Mouse (Mus musculus) left cerebral cortex, postnatal 25 days (tissue): ENCODE data around the gene Znfx1. TPM values are rescaled to one million over a fixed set of nuclear protein-coding genes. Genes with fewer than 3 reads are reported as not detected.
A peak's percentile ranks its signal among the peaks of the same experiment; 100 is the strongest.

Experiments
- DNase-seq, 2 experiments: peaks; one replicate each; pipeline ENCODE4 v3.0.0; 2022; ENCODE audit warnings: low spot score in 2 of 2, mixed read lengths in 1 of 2
- intact Hi-C: fragments of 180-260 bp; cut with DNase I; formaldehyde crosslinking; loops from one replicate; pipeline ENCODE4 v1.15.1; 2025
- total RNA-seq, 2 experiments: library from RNA; stranded (reverse); gene quantifications; 2 replicates each; pipeline ENCODE4 v1.2.3; 2021

The Znfx1 gene
- total RNA-seq = 10 to 100 TPM; 63.5 to 70.3 TPM

- peak; percentile 97 for DNase-seq
- intact Hi-C loops = loop anchor here (5.0 kb wide), 1 partner anchor 359 kb away; the partner anchor contains the start of gene Slc9a8
These were observed at the start of gene Znfx1 for GRCm38 (mm10) chr2:167062965-167063880. Znfx1 (minus strand) TSS chr2:167063015.

- intact Hi-C loops = loop anchor here (1.0 to 2.0 kb wide), 2 partner anchors 77 to 107 kb away; no protein-coding TSS in a partner anchor
- no peak for DNase-seq
These were observed 49.4 kb upstream of the Znfx1 start for GRCm38 (mm10) chr2:167112259-167112658.

- no peak for DNase-seq
- intact Hi-C loops = no loop called here
These were observed 46.7 kb upstream of the Znfx1 start for GRCm38 (mm10) chr2:167109506-167109905.

GRCm38 (mm10) chr2:167103546-167103945 is 40.7 kb upstream of the Znfx1 start:
- DNase-seq = no peak
- intact Hi-C loops = no loop called here

- intact Hi-C loops = no loop called here
- no peak for DNase-seq
These were observed 39.1 kb upstream of the Znfx1 start for GRCm38 (mm10) chr2:167101743-167102441.

GRCm38 (mm10) chr2:167094688-167095087 is 31.9 kb upstream of the Znfx1 start:
- no peak for DNase-seq
- intact Hi-C loops = no loop called here

GRCm38 (mm10) chr2:167093171-167093900 is 30.5 kb upstream of the Znfx1 start:
- peak in 1 of 2 experiments; percentile 32 for DNase-seq
- intact Hi-C loops = no loop called here

- no peak for DNase-seq
- intact Hi-C loops = no loop called here
These were observed 27.5 kb upstream of the Znfx1 start for GRCm38 (mm10) chr2:167090271-167090670.

- intact Hi-C loops = no loop called here
These were observed 24.0 kb upstream of the Znfx1 start for GRCm38 (mm10) chr2:167086836-167087235.

GRCm38 (mm10) chr2:167086092-167086491 is 23.3 kb upstream of the Znfx1 start:
- intact Hi-C loops = no loop called here
- no peak for DNase-seq

More at GRCm38 (mm10) chr2:167086836-167087235, 24.0 kb upstream of the Znfx1 start:
- DNase-seq = no peak

GRCm38 (mm10) chr2:167081639-167082038 is 18.8 kb upstream of the Znfx1 start:
- peak in 1 of 2 experiments; percentile 43 for DNase-seq
- intact Hi-C loops = no loop called here

- no peak for DNase-seq
- intact Hi-C loops = no loop called here
These were observed 18.3 kb upstream of the Znfx1 start for GRCm38 (mm10) chr2:167081135-167081534.

- intact Hi-C loops = no loop called here
- no peak for DNase-seq
These were observed 17.6 kb upstream of the Znfx1 start for GRCm38 (mm10) chr2:167080387-167080786.

GRCm38 (mm10) chr2:167079535-167080257 is 16.9 kb upstream of the Znfx1 start:
- intact Hi-C loops = loop anchor here (1.0 kb wide), 1 partner anchor 65 kb away; no protein-coding TSS in a partner anchor

GRCm38 (mm10) chr2:167078931-167079495 is 16.2 kb upstream of the Znfx1 start:
- intact Hi-C loops = loop anchor here (1.0 kb wide), 1 partner anchor 65 kb away; no protein-coding TSS in a partner anchor
- DNase-seq = peak in 1 of 2 experiments; percentile 78

More at GRCm38 (mm10) chr2:167079535-167080257, 16.9 kb upstream of the Znfx1 start:
- DNase-seq = peak; percentile 80 to 96

GRCm38 (mm10) chr2:167078486-167078885 is 15.7 kb upstream of the Znfx1 start:
- DNase-seq = no peak
- intact Hi-C loops = no loop called here

- DNase-seq = no peak
- intact Hi-C loops = no loop called here
These were observed 14.6 kb upstream of the Znfx1 start for GRCm38 (mm10) chr2:167077199-167077962.

- no peak for DNase-seq
- intact Hi-C loops = no loop called here
These were observed 13.9 kb upstream of the Znfx1 start for GRCm38 (mm10) chr2:167076759-167077158.
